Mouse (Mus musculus): Measurements from ENCODE around the gene Lman2. TPM values are rescaled to one million over a fixed set of nuclear protein-coding genes. Genes with fewer than 3 reads are reported as not detected.

Gene Lman2
- polyA plus RNA-seq, 1 experiment from 2014 or later: 92.9 TPM

GRCm38 (mm10) chr13:55369531-55370114 lies 7.0 kb upstream of the Lman2 start, which contains the start of gene Rgs14:
Gene Rgs14, plus strand, starts transcription at chr13:55369732.
- H3K27ac ChIP-seq: no peak within 1 kb of the TSS
- WGBS: 63% methylated on average over 13 of the region's 13 CpGs
- no peak within 1 kb of the TSS for H3K4me3 ChIP-seq (replicated peaks)
- H3K9ac ChIP-seq (replicated peaks): no peak within 1 kb of the TSS
- no peaks in the 10 kb centered on the region for H3K9me3 ChIP-seq
- no peak within 1 kb of the TSS for H3K4me2 ChIP-seq
- ATAC-seq (ENCODE audit: insufficient number of reproducible peaks, insufficient read depth, low FRiP score, low TSS enrichment, low read depth): no peak; the same call in 1 of the 2 replicates
- peaks cover 50% of the 10 kb centered on the region for H3K27me3 ChIP-seq
- no peaks in the 10 kb centered on the region for H3K36me3 ChIP-seq
- no peaks in the 10 kb centered on the region for H3K4me1 ChIP-seq (replicated peaks)

- no peaks in the 10 kb centered on the region for H3K36me3 ChIP-seq
- H3K4me3 ChIP-seq (replicated peaks): no peak overlapping the region
- no peak overlapping the region for H3K27ac ChIP-seq
- no peaks in the 10 kb centered on the region for H3K9me3 ChIP-seq
- no peak overlapping the region for H3K9ac ChIP-seq (replicated peaks)
- H3K27me3 ChIP-seq: peaks cover 39% of the 10 kb centered on the region
- 72% methylated on average over 7 of the region's 7 CpGs for WGBS
- no peak for ATAC-seq (ENCODE audit: insufficient number of reproducible peaks, insufficient read depth, low FRiP score, low TSS enrichment, low read depth)
- H3K4me2 ChIP-seq: no peak overlapping the region
- no peaks in the 10 kb centered on the region for H3K4me1 ChIP-seq (replicated peaks)
These were observed 5.8 kb upstream of the Lman2 start for GRCm38 (mm10) chr13:55368401-55368800.

- H3K9me3 ChIP-seq: no peaks in the 10 kb centered on the region
- 0 out of 2 replicates have a peak, but pooled peaks have one; percentile 6 for ATAC-seq (ENCODE audit: insufficient number of reproducible peaks, insufficient read depth, low FRiP score, low TSS enrichment, low read depth)
- peaks cover 40% of the 10 kb centered on the region for H3K36me3 ChIP-seq
- H3K9ac ChIP-seq (replicated peaks): peak overlapping the region; percentile 86
- WGBS: 1% methylated on average over 32 of the region's 32 CpGs
- H3K27me3 ChIP-seq: no peaks in the 10 kb centered on the region
- H3K27ac ChIP-seq: peak overlapping the region; percentile 91
- peaks cover 14% of the 10 kb centered on the region for H3K4me1 ChIP-seq (replicated peaks)
- H3K4me2 ChIP-seq: peak overlapping the region; percentile 91
- peak overlapping the region; percentile 95 for H3K4me3 ChIP-seq (replicated peaks)
These were observed 570 bp downstream of the Lman2 start for GRCm38 (mm10) chr13:55361974-55362452.

GRCm38 (mm10) chr13:55361145-55361544 lies 1.4 kb downstream of the Lman2 start:
- Histone ChIP-seq H3K36me3 (peaks cover 48% of the 10 kb centered on the region), H3K9me3 (no peaks in the 10 kb centered on the region), H3K4me2 (peak overlapping the region; percentile 91), H3K4me3 (replicated peaks) (peak overlapping the region; percentile 95), H3K9ac (replicated peaks) (no peak overlapping the region), H3K27me3 (no peaks in the 10 kb centered on the region), H3K27ac (no peak overlapping the region), H3K4me1 (replicated peaks) (peaks cover 14% of the 10 kb centered on the region)
- no peak for ATAC-seq (ENCODE audit: insufficient number of reproducible peaks, insufficient read depth, low FRiP score, low TSS enrichment, low read depth)

GRCm38 (mm10) chr13:55346745-55347144 lies 15.8 kb downstream of the Lman2 start:
- Histone ChIP-seq H3K27ac (no peak overlapping the region), H3K9me3 (no peaks in the 10 kb centered on the region), H3K27me3 (no peaks in the 10 kb centered on the region), H3K4me2 (no peak overlapping the region), H3K4me1 (replicated peaks) (no peaks in the 10 kb centered on the region), H3K4me3 (replicated peaks) (no peak overlapping the region), H3K9ac (replicated peaks) (no peak overlapping the region), H3K36me3 (peaks cover 80% of the 10 kb centered on the region)
- 88% methylated on average over 11 of the region's 11 CpGs for WGBS
- no peak for ATAC-seq (ENCODE audit: insufficient number of reproducible peaks, insufficient read depth, low FRiP score, low TSS enrichment, low read depth)

GRCm38 (mm10) chr13:55344286-55344685 lies 18.3 kb downstream of the Lman2 start:
- Histone ChIP-seq H3K27ac (no peak overlapping the region), H3K36me3 (peaks cover 57% of the 10 kb centered on the region), H3K27me3 (no peaks in the 10 kb centered on the region), H3K4me3 (replicated peaks) (no peak overlapping the region), H3K4me2 (no peak overlapping the region), H3K9ac (replicated peaks) (no peak overlapping the region), H3K4me1 (replicated peaks) (no peaks in the 10 kb centered on the region), H3K9me3 (no peaks in the 10 kb centered on the region)
- ATAC-seq (ENCODE audit: insufficient number of reproducible peaks, insufficient read depth, low FRiP score, low TSS enrichment, low read depth): no peak
- WGBS: 88% methylated on average over 7 of the region's 7 CpGs

GRCm38 (mm10) chr13:55342469-55342868 lies 20.1 kb downstream of the Lman2 start:
- no peaks in the 10 kb centered on the region for H3K4me1 ChIP-seq (replicated peaks)
- no peak for ATAC-seq (ENCODE audit: insufficient number of reproducible peaks, insufficient read depth, low FRiP score, low TSS enrichment, low read depth)
- no peak overlapping the region for H3K4me2 ChIP-seq
- H3K27ac ChIP-seq: no peak overlapping the region
- no peaks in the 10 kb centered on the region for H3K9me3 ChIP-seq
- peaks cover 40% of the 10 kb centered on the region for H3K36me3 ChIP-seq
- no peaks in the 10 kb centered on the region for H3K27me3 ChIP-seq
- WGBS: 27% methylated on average over 11 of the region's 11 CpGs
- no peak overlapping the region for H3K4me3 ChIP-seq (replicated peaks)
- no peak overlapping the region for H3K9ac ChIP-seq (replicated peaks)

GRCm38 (mm10) chr13:55339259-55339658 lies 23.3 kb downstream of the Lman2 start:
- ATAC-seq (ENCODE audit: insufficient number of reproducible peaks, insufficient read depth, low FRiP score, low TSS enrichment, low read depth): no peak

GRCm38 (mm10) chr13:55338131-55339054 lies 24.2 kb downstream of the Lman2 start:
- Histone ChIP-seq H3K4me3 (replicated peaks) (no peak overlapping the region), H3K9ac (replicated peaks) (no peak overlapping the region), H3K27me3 (no peaks in the 10 kb centered on the region), H3K9me3 (no peaks in the 10 kb centered on the region), H3K27ac (no peak overlapping the region), H3K4me1 (replicated peaks) (no peaks in the 10 kb centered on the region), H3K36me3 (no peaks in the 10 kb centered on the region), H3K4me2 (no peak overlapping the region)
- ATAC-seq (ENCODE audit: insufficient number of reproducible peaks, insufficient read depth, low FRiP score, low TSS enrichment, low read depth): no peak
- 70% methylated on average over 12 of the region's 12 CpGs for WGBS

More at GRCm38 (mm10) chr13:55339259-55339658, 23.3 kb downstream of the Lman2 start:
- no peaks in the 10 kb centered on the region for H3K9me3 ChIP-seq
- H3K9ac ChIP-seq (replicated peaks): no peak overlapping the region
- H3K4me3 ChIP-seq (replicated peaks): no peak overlapping the region
- H3K36me3 ChIP-seq: peaks cover 7% of the 10 kb centered on the region
- no peak overlapping the region for H3K4me2 ChIP-seq
- H3K27me3 ChIP-seq: no peaks in the 10 kb centered on the region
- no peaks in the 10 kb centered on the region for H3K4me1 ChIP-seq (replicated peaks)
- no peak overlapping the region for H3K27ac ChIP-seq
- WGBS: 32% methylated on average over 2 of the region's 2 CpGs

GRCm38 (mm10) chr13:55337341-55337975 lies 25.1 kb downstream of the Lman2 start:
- H3K9me3 ChIP-seq: no peaks in the 10 kb centered on the region
- WGBS: 64% methylated on average over 10 of the region's 10 CpGs
- H3K9ac ChIP-seq (replicated peaks): no peak overlapping the region
- no peak overlapping the region for H3K4me3 ChIP-seq (replicated peaks)
- no peak overlapping the region for H3K4me2 ChIP-seq
- no peak for ATAC-seq (ENCODE audit: insufficient number of reproducible peaks, insufficient read depth, low FRiP score, low TSS enrichment, low read depth)
- H3K27ac ChIP-seq: no peak overlapping the region
- H3K36me3 ChIP-seq: no peaks in the 10 kb centered on the region
- no peaks in the 10 kb centered on the region for H3K4me1 ChIP-seq (replicated peaks)
- no peaks in the 10 kb centered on the region for H3K27me3 ChIP-seq

GRCm38 (mm10) chr13:55335701-55336100 lies 26.9 kb downstream of the Lman2 start:
- Histone ChIP-seq H3K27me3 (no peaks in the 10 kb centered on the region), H3K9me3 (no peaks in the 10 kb centered on the region), H3K4me3 (replicated peaks) (no peak overlapping the region), H3K4me1 (replicated peaks) (peaks cover 4% of the 10 kb centered on the region; the same call in 1 of the 2 replicates), H3K36me3 (no peaks in the 10 kb centered on the region), H3K27ac (no peak overlapping the region), H3K9ac (replicated peaks) (no peak overlapping the region), H3K4me2 (no peak overlapping the region)
- no peak for ATAC-seq (ENCODE audit: insufficient number of reproducible peaks, insufficient read depth, low FRiP score, low TSS enrichment, low read depth)
- 83% methylated on average over 4 of the region's 4 CpGs for WGBS

All from limb, embryonic 12.5 days (tissue).